Mouse (Mus musculus) layer of hippocampus, adult 8-10 months (tissue): ENCODE results near the gene Sdk2. TPM values are rescaled to one million over a fixed set of nuclear protein-coding genes. Genes with fewer than 3 reads are reported as not detected.

Experiments used
- DNase-seq, 2 experiments: peaks; one replicate each; pipeline ENCODE4 v3.0.0; 2022; ENCODE audit warnings: low spot score in 2 of 2
- total RNA-seq, 4 experiments: library from RNA; stranded (reverse); gene quantifications; 2 replicates each; pipeline ENCODE4 v1.2.4; 2022

The Sdk2 gene
- total RNA-seq, 4 experiments from 2014 or later = 16.1 to 22.7 (median 21.2) TPM

GRCm38 (mm10) chr11:113795846-113796245 lies 271.0 kb downstream of the Sdk2 start:
- no peak for DNase-seq

DNA sequence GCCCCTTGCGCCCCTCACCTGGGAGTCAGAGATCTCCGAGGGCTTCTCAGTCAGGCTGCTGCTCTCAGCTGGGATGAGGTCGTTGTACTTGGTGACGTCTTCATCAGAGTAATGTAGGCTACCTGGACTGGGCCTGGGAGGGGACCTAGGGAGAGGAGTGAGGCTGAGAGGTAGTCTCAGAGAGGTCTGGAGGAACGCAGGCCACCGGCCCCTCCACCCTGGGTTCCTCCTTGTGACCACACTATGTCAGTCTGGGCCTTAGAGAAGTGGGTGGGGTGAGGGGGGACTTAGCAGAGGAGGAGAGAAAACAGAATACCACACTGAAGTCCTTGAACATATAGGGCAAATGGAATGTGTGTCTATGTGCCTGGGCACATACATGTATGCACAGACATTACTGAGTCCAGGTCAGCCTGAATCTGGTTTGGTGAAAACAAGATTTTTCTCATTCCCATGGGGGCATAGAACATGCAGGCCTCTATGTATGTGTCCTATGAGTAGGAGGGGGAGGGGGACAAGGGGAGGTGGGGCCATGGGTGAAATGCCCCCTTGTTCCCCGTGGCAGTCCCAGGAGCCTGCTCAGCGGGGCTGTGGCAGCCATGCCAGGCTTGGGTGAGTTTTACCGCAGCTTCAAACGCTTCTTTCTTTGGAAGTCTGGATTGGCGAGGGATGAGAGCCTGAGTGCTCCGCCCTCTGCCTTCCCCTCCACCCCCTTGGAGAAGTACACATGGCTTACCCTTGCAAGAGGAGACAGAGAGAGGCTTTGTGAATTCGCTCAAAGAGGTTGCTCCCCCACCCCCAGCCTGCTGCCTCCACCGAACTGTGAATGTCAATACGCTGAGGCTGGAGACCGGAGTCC lies 275.3 kb downstream of the Sdk2 start:
- DNase-seq = peak; percentile 51 to 79

DNA sequence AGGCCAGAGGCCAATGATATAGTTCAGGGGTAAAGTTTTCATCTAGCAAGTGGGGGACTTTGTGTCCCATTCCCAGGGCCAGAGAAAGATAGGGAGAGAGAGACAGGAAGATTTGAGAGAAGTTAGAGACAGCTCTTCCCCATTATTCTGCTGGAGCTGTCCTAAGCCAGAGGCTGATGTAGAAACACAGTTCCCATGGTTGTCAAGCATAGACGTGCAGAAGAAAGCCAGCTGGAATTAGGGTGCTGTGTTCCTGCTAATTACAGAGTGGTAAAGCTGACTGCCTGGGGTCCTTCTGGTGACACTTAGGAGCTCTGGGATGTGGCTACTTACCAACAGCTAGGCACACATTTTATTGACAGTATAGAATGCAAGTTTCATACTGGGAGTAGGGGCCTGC lies 277.7 kb downstream of the Sdk2 start:
- DNase-seq = no peak

GRCm38 (mm10) chr11:113788183-113788789 lies 278.6 kb downstream of the Sdk2 start:
- no peak for DNase-seq

- no peak for DNase-seq
These were observed 279.2 kb downstream of the Sdk2 start for GRCm38 (mm10) chr11:113787432-113788182.

DNA sequence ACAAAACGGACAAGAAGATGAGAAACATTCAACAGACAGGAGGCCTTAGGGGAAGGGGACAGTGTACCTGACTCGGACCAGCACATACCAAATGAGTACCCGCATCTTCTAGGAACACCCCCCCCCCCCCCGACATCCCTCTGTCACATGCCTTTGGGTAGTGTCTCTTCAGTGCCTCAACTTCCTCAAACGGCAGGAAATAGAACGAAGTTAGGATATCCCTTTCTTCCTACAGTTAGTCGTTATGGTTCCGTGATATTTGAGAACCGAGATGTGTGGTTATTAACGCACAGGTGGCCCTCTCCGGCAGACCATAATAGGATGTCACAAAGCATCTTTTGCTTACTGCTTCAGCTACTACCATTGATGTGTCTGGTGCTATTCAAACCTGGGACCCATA lies 279.8 kb downstream of the Sdk2 start:
- no peak for DNase-seq

DNA sequence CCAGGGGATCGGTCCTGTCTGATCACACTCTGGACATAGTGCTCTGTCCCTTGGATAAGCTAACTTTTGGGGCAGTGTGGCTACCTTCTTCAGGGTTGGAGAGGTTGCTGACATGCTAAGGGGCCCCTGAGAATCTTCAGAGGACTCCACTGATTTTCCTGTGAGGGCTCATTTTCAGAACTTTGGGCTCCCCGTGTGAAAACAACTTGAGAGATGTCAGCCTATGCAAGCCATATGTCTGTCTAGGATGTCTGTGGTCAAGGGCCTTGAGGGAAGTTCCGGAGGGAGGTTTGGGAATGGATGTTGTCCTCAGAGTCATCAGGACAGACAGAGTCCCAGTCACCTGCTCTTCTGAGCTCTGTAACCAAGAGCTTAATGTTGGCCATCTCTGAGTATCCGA lies 280.5 kb downstream of the Sdk2 start:
- DNase-seq = no peak

GRCm38 (mm10) chr11:113785406-113786171 lies 281.3 kb downstream of the Sdk2 start:
- peak; percentile 65 to 73 for DNase-seq

- DNase-seq = no peak
These were observed 282.0 kb downstream of the Sdk2 start for GRCm38 (mm10) chr11:113784656-113785396.

- no peak for DNase-seq
These were observed 284.4 kb downstream of the Sdk2 start for GRCm38 (mm10) chr11:113782496-113782895.

DNA sequence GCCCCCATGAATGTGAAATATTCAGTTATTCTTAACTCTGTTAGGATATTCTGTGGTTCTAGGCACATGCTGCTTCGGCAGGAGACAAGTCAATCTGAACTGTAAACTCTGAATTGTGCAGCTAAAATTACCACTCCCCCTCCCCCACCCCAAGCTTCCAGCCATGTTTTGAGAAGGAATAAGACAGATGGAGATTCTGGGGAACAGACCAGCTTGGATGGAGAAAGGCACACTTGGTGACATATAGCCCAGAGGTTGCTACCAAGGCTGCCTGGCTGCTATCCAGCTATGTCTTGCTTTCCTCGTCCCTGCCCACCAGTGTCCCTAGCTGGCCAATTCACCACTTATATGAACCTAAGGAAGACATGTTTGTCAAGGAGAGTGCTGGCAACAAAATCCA lies 284.8 kb downstream of the Sdk2 start:
- no peak for DNase-seq

GRCm38 (mm10) chr11:113779680-113780041 lies 287.2 kb downstream of the Sdk2 start:
- no peak for DNase-seq

DNA sequence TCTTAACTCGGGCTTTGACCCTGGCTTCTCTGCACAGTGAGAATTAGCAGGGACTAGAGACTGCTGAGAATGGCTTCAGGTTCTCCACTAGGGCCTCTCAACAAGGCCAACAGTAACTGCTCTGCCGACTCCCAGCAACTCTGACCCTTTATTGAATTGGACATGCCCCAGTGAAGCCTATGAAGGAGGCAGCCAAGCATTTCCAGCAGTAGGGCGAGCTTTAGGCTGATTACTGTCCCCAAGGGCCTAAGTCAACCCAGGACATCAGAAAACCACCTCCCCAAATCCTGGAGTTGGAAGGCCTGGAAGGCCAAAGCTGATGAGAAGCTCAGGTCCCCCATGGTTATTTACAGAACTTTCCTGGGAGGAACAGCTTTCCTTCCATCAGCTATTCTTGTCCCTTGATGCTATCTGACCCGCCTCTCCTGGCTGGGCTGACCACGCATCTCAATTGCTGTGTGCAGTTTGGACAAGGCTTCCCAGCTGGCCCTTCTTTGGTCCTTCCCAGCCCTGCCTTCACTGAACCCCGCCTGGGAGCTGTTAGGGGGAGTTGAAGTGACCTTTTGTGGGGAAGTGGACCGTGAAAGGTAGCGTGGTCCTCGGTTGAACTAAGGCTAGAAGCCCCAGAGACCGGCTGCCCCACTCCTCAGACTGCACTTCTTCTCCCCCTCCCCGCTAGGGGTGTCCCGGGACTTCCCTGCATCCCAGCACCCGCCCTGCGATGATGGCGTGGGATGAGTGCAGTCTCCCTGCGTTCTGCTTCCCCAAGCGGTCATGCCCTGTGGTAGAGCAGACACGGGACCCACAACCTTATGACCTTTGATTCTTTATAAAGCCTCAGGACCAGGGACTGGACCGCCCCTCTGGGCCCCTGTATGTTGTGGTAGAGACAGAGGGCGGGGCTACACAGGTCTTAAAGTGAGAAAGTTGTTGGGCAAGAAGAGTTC lies 287.8 kb downstream of the Sdk2 start:
- no peak for DNase-seq

DNA sequence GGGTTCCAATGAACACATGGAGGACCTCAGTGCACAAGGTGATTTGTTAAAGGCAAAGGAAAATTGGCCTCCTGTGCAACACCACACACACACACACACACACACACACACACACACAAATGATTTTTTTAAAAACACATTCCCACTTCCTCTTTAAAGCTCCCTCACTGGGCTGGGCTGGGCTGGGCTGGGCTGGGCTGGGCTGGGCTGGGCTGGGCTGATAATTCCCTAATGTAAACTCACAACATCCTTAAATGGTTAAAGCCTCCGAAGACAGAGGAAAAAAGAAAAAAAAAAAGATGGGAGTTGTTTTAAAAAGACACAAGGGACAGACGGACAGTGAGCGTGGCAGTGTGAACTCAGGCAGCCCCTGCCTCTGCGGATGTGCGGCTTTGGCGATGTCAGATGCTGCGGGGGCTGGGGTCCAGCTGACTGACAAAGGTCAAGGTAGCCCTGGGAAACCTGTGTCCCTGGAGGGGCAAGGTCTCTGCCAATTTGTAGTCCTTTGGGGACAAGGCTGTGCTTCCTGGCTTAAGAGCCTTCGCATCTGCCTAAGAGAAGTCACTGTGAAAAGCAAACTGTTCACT lies 288.9 kb downstream of the Sdk2 start:
- DNase-seq = no peak

GRCm38 (mm10) chr11:113776851-113777511 lies 289.9 kb downstream of the Sdk2 start:
- no peak for DNase-seq

- DNase-seq = no peak
These were observed 292.1 kb downstream of the Sdk2 start for GRCm38 (mm10) chr11:113774773-113775172.

DNA sequence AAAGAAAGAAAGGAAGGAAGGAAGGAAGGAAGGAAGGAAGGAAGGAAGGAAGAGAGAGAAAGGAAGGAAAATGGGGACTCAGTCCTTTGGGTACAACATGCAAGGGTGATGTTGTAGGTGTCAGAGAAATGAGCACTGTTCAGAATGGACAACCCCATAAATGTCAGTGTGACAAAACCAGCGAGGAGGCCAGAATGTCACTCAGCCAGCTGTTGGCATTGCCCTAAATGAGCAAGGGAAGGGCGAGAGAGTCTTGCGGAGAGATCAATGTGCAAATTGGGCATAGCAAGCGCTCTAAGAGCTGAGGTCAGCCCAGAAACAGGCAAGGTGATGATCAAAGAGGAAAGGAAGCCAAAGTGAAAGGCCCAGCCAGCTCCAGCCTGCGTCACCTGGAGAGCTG lies 293.7 kb downstream of the Sdk2 start:
- DNase-seq = no peak

- no peak for DNase-seq
These were observed 295.7 kb downstream of the Sdk2 start for GRCm38 (mm10) chr11:113771187-113771586.

DNA sequence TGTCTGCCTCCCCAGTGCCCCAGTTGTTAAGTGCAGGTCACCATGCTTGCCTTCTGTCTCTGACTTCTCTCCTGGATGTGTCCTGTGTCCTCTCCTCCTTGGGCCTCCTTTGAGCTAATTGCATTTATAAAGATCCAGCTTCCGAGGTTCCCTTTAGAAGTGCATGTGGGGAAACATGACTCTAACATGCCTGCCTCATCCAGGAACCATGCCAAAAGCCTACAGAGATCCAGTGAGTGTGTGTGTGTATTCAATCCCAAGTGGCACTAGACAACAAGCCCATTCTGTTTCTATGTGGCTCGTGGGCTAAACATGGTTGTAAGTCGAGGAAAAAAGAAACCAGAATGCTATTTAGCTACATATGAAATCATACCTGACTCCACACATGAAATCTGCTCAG lies 298.5 kb downstream of the Sdk2 start:
- no peak for DNase-seq
